ENCODE assay signal across 8 mouse cellular contexts in genomic region chr3:52258532-52258931, GRCm38 (mm10). TPM values are rescaled to one million over a fixed set of nuclear protein-coding genes. Genes with fewer than 3 reads are reported as not detected.
DNase-seq lines count a peak whose midpoint lies in the region; ATAC-seq and TF ChIP-seq lines count a peak whose summit lies in the region.

No protein-coding gene starts in this region.

- H3K4me2 ChIP-seq in heart, embryonic 12.5 days: no peak overlapping the region; the same call in 1 of the 2 replicates
- no peak overlapping the region for H3K4me2 ChIP-seq in liver, postnatal 0 days (ENCODE audit: low read depth, low read length)

- intact Hi-C loops in heart, adult 2 months (cut with DNase I): loop anchor here (2.0 to 10.0 kb wide), 2 partner anchors 716 to 1186 kb away; no protein-coding TSS in a partner anchor

- peak overlapping the region; percentile 52 for H3K4me3 ChIP-seq in heart, adult 2 months
- H3K4me3 ChIP-seq in heart, embryonic 12.5 days: no peak overlapping the region; the same call in 1 of the 2 replicates
- H3K4me3 ChIP-seq in liver, postnatal 0 days (ENCODE audit: low read depth, low read length): no peak overlapping the region

- TF ChIP-seq EP300 in heart, adult 2 months (IDR thresholded peaks at IDR 0.05; ENCODE audit: insufficient read depth, low read depth, low read length): no peak
- no peak for TF ChIP-seq EP300 in liver, postnatal 0 days (IDR thresholded peaks at IDR 0.05; ENCODE audit: low read depth)

- H3K27me3 ChIP-seq in heart, adult 2 months (ENCODE audit: control insufficient read depth, insufficient read depth, low read length): no peaks in the 10 kb centered on the region
- peaks cover 9% of the 10 kb centered on the region for H3K27me3 ChIP-seq in heart, embryonic 12.5 days (replicated peaks)
- H3K27me3 ChIP-seq in liver, postnatal 0 days (ENCODE audit: insufficient read depth, low read length): no peaks in the 10 kb centered on the region

- H3K9me3 ChIP-seq in heart, embryonic 12.5 days (replicated peaks): no peaks in the 10 kb centered on the region
- H3K9me3 ChIP-seq in liver, postnatal 0 days (ENCODE audit: low read length): no peaks in the 10 kb centered on the region

- WGBS in heart, adult 2 months: 11% methylated on average over 3 of the region's 3 CpGs
- 27% methylated on average over 3 of the region's 3 CpGs for WGBS in heart, embryonic 12.5 days
- WGBS in liver, postnatal 0 days (ENCODE audit: insufficient replicate concordance): 50% methylated on average over 3 of the region's 3 CpGs

- peaks cover 3% of the 10 kb centered on the region; the same call in 1 of the 2 replicates for H3K4me1 ChIP-seq in heart, adult 2 months (ENCODE audit: control insufficient read depth, insufficient read depth, low read length)
- peaks cover 7% of the 10 kb centered on the region for H3K4me1 ChIP-seq in heart, embryonic 12.5 days (replicated peaks)
- H3K4me1 ChIP-seq in liver, postnatal 0 days (ENCODE audit: insufficient read depth): no peaks in the 10 kb centered on the region; the same call in 1 of the 2 replicates

- no peak for TF ChIP-seq CTCF in heart, adult 2 months (IDR thresholded peaks at IDR 0.05)
- no peak for TF ChIP-seq CTCF in liver, postnatal 0 days (IDR thresholded peaks at IDR 0.05; ENCODE audit: low read depth)

- no peak overlapping the region for H3K9ac ChIP-seq in heart, adult 2 months (ENCODE audit: low read depth, low read length)
- H3K9ac ChIP-seq in heart, embryonic 12.5 days: no peak overlapping the region
- no peak overlapping the region for H3K9ac ChIP-seq in liver, postnatal 0 days (replicated peaks)

- no peak overlapping the region for H3K27ac ChIP-seq in heart, adult 2 months
- no peak overlapping the region for H3K27ac ChIP-seq in heart, embryonic 12.5 days (ENCODE audit: poor library complexity, severe bottlenecking)
- H3K27ac ChIP-seq in liver, postnatal 0 days (ENCODE audit: low read depth): no peak overlapping the region

- H3K36me3 ChIP-seq in heart, adult 2 months (ENCODE audit: control insufficient read depth, insufficient read depth, low read length): no peaks in the 10 kb centered on the region
- H3K36me3 ChIP-seq in heart, embryonic 12.5 days: no peaks in the 10 kb centered on the region
- H3K36me3 ChIP-seq in liver, postnatal 0 days (replicated peaks; ENCODE audit: insufficient read depth, low read length): no peaks in the 10 kb centered on the region

- TF ChIP-seq POLR2A in heart, adult 2 months (IDR thresholded peaks at IDR 0.05; ENCODE audit: insufficient read depth, low read depth, low read length): no peak

- no peaks in the 10 kb centered on the region for H3K79me2 ChIP-seq in heart, adult 2 months (replicated peaks; ENCODE audit: control insufficient read depth, insufficient read depth, low read length)

- ATAC-seq in heart, embryonic 12.5 days (ENCODE audit: insufficient number of reproducible peaks, low FRiP score): no peak
- ATAC-seq in megakaryocyte-erythroid progenitor cell, adult 5-6 weeks (replicated peaks; ENCODE audit: low FRiP score, low TSS enrichment, poor library complexity, severe bottlenecking): no peak
- ATAC-seq in liver, postnatal 0 days: no peak

- DNase-seq in heart, adult 2 months: peak; percentile 68 to 80
- peak; percentile 48 to 71 for DNase-seq in cerebellum, postnatal 14 days
- peak; percentile 51 for DNase-seq in kidney, adult 11 months
- peak; percentile 53 for DNase-seq in lung, postnatal 25 days (ENCODE audit: low spot score)
- DNase-seq in liver, postnatal 0 days: no peak
- no peak for DNase-seq in layer of hippocampus, adult 18-20 months (ENCODE audit: low spot score in 2 of 2)

RNA-seq across cellular contexts. Expression of gene Foxo1, which starts 9.6 kb away (rescaled TPM):
- total RNA-seq in heart, adult 2 months (2021): 10 to 100 TPM; 12.2 to 12.9 TPM
- 7.7 and 10.7 TPM in 2 replicates for polyA plus RNA-seq in heart, adult 2 months (2012; rRNA removed)
- 8.8 and 9.6 TPM in 2 replicates for polyA plus RNA-seq in heart, embryonic 12.5 days (2016; fragmentation: Nextera tagmentation; extraction: Ambion mirVana)
- 5.9 and 7.4 TPM in 2 replicates for total RNA-seq in megakaryocyte-erythroid progenitor cell, adult 5-6 weeks (2014; fragmentation: Nextera tagmentation)
- 1.6 and 2.3 TPM in 2 replicates for total RNA-seq in megakaryocyte-erythroid progenitor cell, adult 5-6 weeks (2017)
- polyA plus RNA-seq in liver, postnatal 0 days (2015; fragmentation: Nextera tagmentation; extraction: Ambion mirVana): 3.5 and 3.7 TPM in 2 replicates
- total RNA-seq in layer of hippocampus, adult 18-20 months (2021): 10 to 100 TPM; 22.5 to 24.5 TPM

Comparison
In these comparisons a context has a peak if more than half of its experiments do, and no peak if none do; other contexts are left out.
1. DNase-seq: peak in heart, adult 2 months (2 of 2), cerebellum, postnatal 14 days (2 of 2), kidney, adult 11 months (single experiment) and lung, postnatal 25 days (single experiment); none in liver, postnatal 0 days (single experiment) and layer of hippocampus, adult 18-20 months (0 of 2).